Mouse (Mus musculus): ENCODE data around the gene Vdac1. TPM values are rescaled to one million over a fixed set of nuclear protein-coding genes. Genes with fewer than 3 reads are reported as not detected.
"Not testable (repeated sequence)": the region's sequence is repeated elsewhere in the genome, so short reads cannot be mapped to it uniquely, and the experiment has no call there.

Vdac1 gene
- polyA plus RNA-seq, 2 experiments = 58.9 to 102 TPM

- 54% methylated on average over 3 of the region's 3 CpGs for WGBS (ENCODE audit: insufficient replicate concordance)
- Histone ChIP-seq H3K27me3 (ENCODE audit: control insufficient read depth, insufficient read depth, low read length) (no peaks in the 10 kb centered on the region), H3K4me2 (ENCODE audit: low read depth) (no peak overlapping the region), H3K27ac (no peak overlapping the region), H3K9me3 (ENCODE audit: control insufficient read depth, low read length) (no peaks in the 10 kb centered on the region), H3K9ac (replicated peaks) (no peak overlapping the region), H3K4me1 (replicated peaks; ENCODE audit: control insufficient read depth in 2 of 2, insufficient read depth in 2 of 2, low read length in 1 of 2) (peaks cover 21 to 37% of the 10 kb centered on the region in 2 experiments), H3K36me3 (replicated peaks; ENCODE audit: control insufficient read depth, insufficient read depth, low read depth) (no peaks in the 10 kb centered on the region), H3K4me3 (ENCODE audit: insufficient read depth in 1 of 2, low read depth in 2 of 2, low read length in 2 of 2) (no peak overlapping the region)
- ATAC-seq (ENCODE audit: insufficient read depth) (no peak), DNase-seq (ENCODE audit: low read depth in 3 of 3, low spot score in 3 of 3) (no peak)
- TF ChIP-seq CTCF (IDR thresholded peaks at IDR 0.05; ENCODE audit: low read depth) (peak; percentile 64), EP300 (IDR thresholded peaks at IDR 0.05; ENCODE audit: low read depth) (no peak)
Observed at GRCm38 (mm10) chr11:52348724-52349123, 11.9 kb upstream of the Vdac1 start.

- H3K4me3 ChIP-seq (ENCODE audit: insufficient read depth in 1 of 2, low read depth in 2 of 2, low read length in 2 of 2) = no peak overlapping the region
- peak overlapping the region; percentile 12 for H3K27ac ChIP-seq
- ATAC-seq (ENCODE audit: insufficient read depth) = peak; percentile 81
- H3K9me3 ChIP-seq (ENCODE audit: control insufficient read depth, low read length) = no peaks in the 10 kb centered on the region; the same call in 1 of the 2 replicates
- H3K36me3 ChIP-seq (replicated peaks; ENCODE audit: control insufficient read depth, insufficient read depth, low read depth) = no peaks in the 10 kb centered on the region
- no peak overlapping the region for H3K9ac ChIP-seq (replicated peaks)
- WGBS (ENCODE audit: insufficient replicate concordance) = 1% methylated on average over 9 of the region's 9 CpGs
- no peaks in the 10 kb centered on the region for H3K27me3 ChIP-seq (ENCODE audit: control insufficient read depth, insufficient read depth, low read length)
- TF ChIP-seq CTCF (IDR thresholded peaks at IDR 0.05; ENCODE audit: low read depth) (peak; percentile 53; the same call in 1 of the 2 replicates), EP300 (IDR thresholded peaks at IDR 0.05; ENCODE audit: low read depth) (no peak)
- peak overlapping the region; percentile 44 for H3K4me2 ChIP-seq (ENCODE audit: low read depth)
- H3K4me1 ChIP-seq (replicated peaks; ENCODE audit: control insufficient read depth in 2 of 2, insufficient read depth in 2 of 2, low read length in 1 of 2) = peaks cover 17 to 23% of the 10 kb centered on the region in 2 experiments
- peak; percentile 67 to 71 (median 70) for DNase-seq (ENCODE audit: low read depth in 3 of 3, low spot score in 3 of 3)
Observed at GRCm38 (mm10) chr11:52350924-52351323, 9.7 kb upstream of the Vdac1 start.

GRCm38 (mm10) chr11:52352271-52352670, 8.4 kb upstream of the Vdac1 start:
- 69% methylated on average over 3 of the region's 3 CpGs for WGBS (ENCODE audit: insufficient replicate concordance)
- no peak overlapping the region for H3K9ac ChIP-seq (replicated peaks)
- H3K27ac ChIP-seq = no peak overlapping the region
- TF ChIP-seq CTCF (IDR thresholded peaks at IDR 0.05; ENCODE audit: low read depth) = no peak
- H3K27me3 ChIP-seq (ENCODE audit: control insufficient read depth, insufficient read depth, low read length) = no peaks in the 10 kb centered on the region
- peaks cover 12 to 14% of the 10 kb centered on the region in 2 experiments for H3K4me1 ChIP-seq (replicated peaks; ENCODE audit: control insufficient read depth in 2 of 2, insufficient read depth in 2 of 2, low read length in 1 of 2)
- H3K36me3 ChIP-seq (replicated peaks; ENCODE audit: control insufficient read depth, insufficient read depth, low read depth) = no peaks in the 10 kb centered on the region
- H3K4me2 ChIP-seq (ENCODE audit: low read depth) = no peak overlapping the region
- ATAC-seq (ENCODE audit: insufficient read depth) (no peak), DNase-seq (ENCODE audit: low read depth in 3 of 3, low spot score in 3 of 3) (no peak)
- no peaks in the 10 kb centered on the region; the same call in 1 of the 2 replicates for H3K9me3 ChIP-seq (ENCODE audit: control insufficient read depth, low read length)
- no peak overlapping the region for H3K4me3 ChIP-seq (ENCODE audit: insufficient read depth in 1 of 2, low read depth in 2 of 2, low read length in 2 of 2)

- Histone ChIP-seq H3K27ac (no peak overlapping the region), H3K4me2 (ENCODE audit: low read depth) (no peak overlapping the region), H3K4me1 (replicated peaks; ENCODE audit: control insufficient read depth in 2 of 2, insufficient read depth in 2 of 2, low read length in 1 of 2) (peaks cover 18 to 22% of the 10 kb centered on the region in 2 experiments), H3K4me3 (ENCODE audit: insufficient read depth in 1 of 2, low read depth in 2 of 2, low read length in 2 of 2) (no peak overlapping the region), H3K9ac (replicated peaks) (no peak overlapping the region), H3K27me3 (ENCODE audit: control insufficient read depth, insufficient read depth, low read length) (no peaks in the 10 kb centered on the region), H3K9me3 (ENCODE audit: control insufficient read depth, low read length) (no peaks in the 10 kb centered on the region; the same call in 1 of the 2 replicates), H3K36me3 (replicated peaks; ENCODE audit: control insufficient read depth, insufficient read depth, low read depth) (no peaks in the 10 kb centered on the region)
- ATAC-seq (ENCODE audit: insufficient read depth) = no peak
- TF ChIP-seq EP300 (IDR thresholded peaks at IDR 0.05; ENCODE audit: low read depth) (no peak), CTCF (IDR thresholded peaks at IDR 0.05; ENCODE audit: low read depth) (peak; percentile 24; the same call in 1 of the 2 replicates)
- WGBS (ENCODE audit: insufficient replicate concordance) = 72% methylated on average over 5 of the region's 5 CpGs
- no peak for DNase-seq (ENCODE audit: low read depth in 3 of 3, low spot score in 3 of 3)
Observed at GRCm38 (mm10) chr11:52354644-52355043, 6.0 kb upstream of the Vdac1 start.

GRCm38 (mm10) chr11:52355601-52356000, 5.1 kb upstream of the Vdac1 start:
- H3K27ac ChIP-seq = no peak overlapping the region
- H3K9ac ChIP-seq (replicated peaks) = no peak overlapping the region
- DNase-seq (ENCODE audit: low read depth in 3 of 3, low spot score in 3 of 3) = no peak
- no peak overlapping the region for H3K4me3 ChIP-seq (ENCODE audit: insufficient read depth in 1 of 2, low read depth in 2 of 2, low read length in 2 of 2)
- ATAC-seq (ENCODE audit: insufficient read depth) = no peak
- H3K4me1 ChIP-seq (replicated peaks; ENCODE audit: control insufficient read depth in 2 of 2, insufficient read depth in 2 of 2, low read length in 1 of 2) = peaks cover 22 to 26% of the 10 kb centered on the region in 2 experiments
- WGBS (ENCODE audit: insufficient replicate concordance) = 68% methylated on average over 1 of the region's 1 CpGs
- TF ChIP-seq EP300 (IDR thresholded peaks at IDR 0.05; ENCODE audit: low read depth) = no peak
- peak; percentile 45 for TF ChIP-seq CTCF (IDR thresholded peaks at IDR 0.05; ENCODE audit: low read depth)
- no peak overlapping the region for H3K4me2 ChIP-seq (ENCODE audit: low read depth)
- H3K27me3 ChIP-seq (ENCODE audit: control insufficient read depth, insufficient read depth, low read length) = no peaks in the 10 kb centered on the region
- H3K36me3 ChIP-seq (replicated peaks; ENCODE audit: control insufficient read depth, insufficient read depth, low read depth) = no peaks in the 10 kb centered on the region
- H3K9me3 ChIP-seq (ENCODE audit: control insufficient read depth, low read length) = no peaks in the 10 kb centered on the region; the same call in 1 of the 2 replicates

GRCm38 (mm10) chr11:52357091-52357490, 3.6 kb upstream of the Vdac1 start:
- WGBS (ENCODE audit: insufficient replicate concordance) = 75% methylated on average over 5 of the region's 5 CpGs
- H3K9me3 ChIP-seq (ENCODE audit: control insufficient read depth, low read length); H3K36me3 ChIP-seq (replicated peaks; ENCODE audit: control insufficient read depth, insufficient read depth, low read depth); H3K27me3 ChIP-seq (ENCODE audit: control insufficient read depth, insufficient read depth, low read length); H3K9ac ChIP-seq (replicated peaks); H3K27ac ChIP-seq; H3K4me3 ChIP-seq (ENCODE audit: insufficient read depth in 1 of 2, low read depth in 2 of 2, low read length in 2 of 2); H3K4me2 ChIP-seq (ENCODE audit: low read depth); DNase-seq (ENCODE audit: low read depth in 3 of 3, low spot score in 3 of 3); ATAC-seq (ENCODE audit: insufficient read depth): not testable (repeated sequence)
- peaks cover 15 to 16% of the 10 kb centered on the region in 2 experiments for H3K4me1 ChIP-seq (replicated peaks; ENCODE audit: control insufficient read depth in 2 of 2, insufficient read depth in 2 of 2, low read length in 1 of 2)

Data from liver, embryonic 14.5 days (tissue).